Mouse (Mus musculus) olfactory bulb, adult 2 months (tissue): ENCODE data around the gene Ift122. TPM values are rescaled to one million over a fixed set of nuclear protein-coding genes. Genes with fewer than 3 reads are reported as not detected.
"Not testable (repeated sequence)": the region's sequence is repeated elsewhere in the genome, so short reads cannot be mapped to it uniquely, and the experiment has no call there.

Source experiments
- H3K27ac ChIP-seq: fragments of 200-500 bp; 2 replicates; pipeline ENCODE4 v1.5.1; 2012; ENCODE audit warnings: low read depth, low read length; ENCODE audit not compliant: insufficient read depth
- H3K4me1 ChIP-seq: fragments of 200-500 bp; 2 replicates; pipeline ENCODE4 v1.6.1; 2012; ENCODE audit warnings: low read length; ENCODE audit not compliant: control insufficient read depth, insufficient read depth
- H3K4me3 ChIP-seq: fragments of 200-500 bp; 2 replicates; pipeline ENCODE4 v1.5.1; 2012; ENCODE audit warnings: mild to moderate bottlenecking, low read depth, low read length, moderate library complexity; ENCODE audit not compliant: insufficient read depth
- CTCF ChIP-seq: fragments of 200-500 bp; IDR thresholded peaks from 2 replicates; pipeline ENCODE4 v1.5.1; 2012; ENCODE audit warnings: low read depth, mild to moderate bottlenecking, low read length, moderate library complexity; ENCODE audit not compliant: insufficient read depth
- POLR2A ChIP-seq: fragments of 200-500 bp; IDR thresholded peaks from 2 replicates; pipeline ENCODE4 v1.6.1; 2012; ENCODE audit warnings: mild to moderate bottlenecking, low read depth, low read length, moderate library complexity; ENCODE audit not compliant: insufficient read depth
- WGBS: fragments of 180-500 bp; shearing (Covaris S2); methylation state at CpG from one replicate; pipeline ENCODE4 v1.1.7; 2018; 5-methylcytosine and 5-hydroxymethylcytosine counted together
- polyA plus RNA-seq: library from polyadenylated mRNA; stranded (reverse); fragments of >200 nt; gene quantifications from 2 replicates; pipeline ENCODE4 v1.2.4, GENCODE M21; 2012; ENCODE audit warnings: low replicate concordance; ENCODE audit not compliant: missing spikeins, insufficient read depth, insufficient read length

The Ift122 gene
- polyA plus RNA-seq, 1 experiment: not detected

GRCm38 (mm10) chr6:115856361-115856745 is 3.1 kb downstream of the Ift122 start:
- H3K4me3 ChIP-seq: no peak overlapping the region
- H3K27ac ChIP-seq: no peak overlapping the region
- H3K4me1 ChIP-seq: peaks cover 8% of the 10 kb centered on the region; the same call in 1 of the 2 replicates
- TF ChIP-seq CTCF: no peak
- TF ChIP-seq POLR2A: no peak
- WGBS: 72% methylated on average over 4 of the region's 4 CpGs

- 0 out of 2 replicates have a peak, but pooled peaks cover 2% of the 10 kb centered on the region for H3K4me1 ChIP-seq
- no peak overlapping the region for H3K27ac ChIP-seq
- no peak overlapping the region for H3K4me3 ChIP-seq
- no peak for TF ChIP-seq POLR2A
- TF ChIP-seq CTCF: no peak
- 44% methylated on average over 4 of the region's 4 CpGs for WGBS
Measured at GRCm38 (mm10) chr6:115859258-115859657, 6.0 kb downstream of the Ift122 start.

- TF ChIP-seq CTCF (no peak), POLR2A (no peak)
- 56% methylated on average over 7 of the region's 7 CpGs for WGBS
Measured at GRCm38 (mm10) chr6:115860027-115860556, 6.8 kb downstream of the Ift122 start.

GRCm38 (mm10) chr6:115863340-115863841 is 10.1 kb downstream of the Ift122 start:
- no peak for TF ChIP-seq CTCF
- TF ChIP-seq POLR2A: no peak
- Histone ChIP-seq H3K27ac (no peak overlapping the region), H3K4me3 (no peak overlapping the region), H3K4me1 (0 out of 2 replicates have a peak, but pooled peaks cover 2% of the 10 kb centered on the region)
- 68% methylated on average over 7 of the region's 7 CpGs for WGBS

More at GRCm38 (mm10) chr6:115860027-115860556, 6.8 kb downstream of the Ift122 start:
- Histone ChIP-seq H3K27ac (no peak overlapping the region), H3K4me3 (no peak overlapping the region), H3K4me1 (0 out of 2 replicates have a peak, but pooled peaks cover 2% of the 10 kb centered on the region)

- WGBS: 96% methylated on average over 4 of the region's 4 CpGs
- H3K27ac ChIP-seq: no peak overlapping the region
- no peak for TF ChIP-seq CTCF
- no peak for TF ChIP-seq POLR2A
Measured at GRCm38 (mm10) chr6:115865246-115865645, 12.0 kb downstream of the Ift122 start.

GRCm38 (mm10) chr6:115867157-115867556 is 13.9 kb downstream of the Ift122 start:
- not testable (repeated sequence) for H3K4me3 ChIP-seq, H3K4me1 ChIP-seq, H3K27ac ChIP-seq
- WGBS: no CpG with 5 or more reads among the region's 3 CpGs

More at GRCm38 (mm10) chr6:115865246-115865645, 12.0 kb downstream of the Ift122 start:
- Histone ChIP-seq H3K4me1 (no peaks in the 10 kb centered on the region), H3K4me3 (no peak overlapping the region)

GRCm38 (mm10) chr6:115871318-115871717 is 18.0 kb downstream of the Ift122 start:
- H3K4me3 ChIP-seq, H3K27ac ChIP-seq, H3K4me1 ChIP-seq: not testable (repeated sequence)
- WGBS: no CpG with 5 or more reads among the region's 3 CpGs

GRCm38 (mm10) chr6:115877239-115877638 is 24.0 kb downstream of the Ift122 start:
- no peak for TF ChIP-seq CTCF
- no peak for TF ChIP-seq POLR2A
- no peak overlapping the region for H3K27ac ChIP-seq
- H3K4me1 ChIP-seq: no peaks in the 10 kb centered on the region
- H3K4me3 ChIP-seq: no peak overlapping the region
- WGBS: 94% methylated on average over 2 of the region's 2 CpGs

GRCm38 (mm10) chr6:115878694-115879093 is 25.4 kb downstream of the Ift122 start:
- 73% methylated on average over 6 of the region's 6 CpGs for WGBS
- no peak overlapping the region for H3K4me3 ChIP-seq
- no peaks in the 10 kb centered on the region for H3K4me1 ChIP-seq
- no peak for TF ChIP-seq CTCF
- TF ChIP-seq POLR2A: no peak
- H3K27ac ChIP-seq: no peak overlapping the region

- 84% methylated on average over 6 of the region's 6 CpGs for WGBS
- TF ChIP-seq POLR2A (no peak), CTCF (no peak)
- Histone ChIP-seq H3K4me1 (no peaks in the 10 kb centered on the region), H3K27ac (no peak overlapping the region), H3K4me3 (no peak overlapping the region)
Measured at GRCm38 (mm10) chr6:115879736-115880135, 26.5 kb downstream of the Ift122 start.

- Histone ChIP-seq H3K4me1 (no peaks in the 10 kb centered on the region), H3K4me3 (no peak overlapping the region), H3K27ac (no peak overlapping the region)
- WGBS: 90% methylated on average over 8 of the region's 8 CpGs
- TF ChIP-seq POLR2A: no peak
- no peak for TF ChIP-seq CTCF
Measured at GRCm38 (mm10) chr6:115880751-115881150, 27.5 kb downstream of the Ift122 start.
